Mouse (Mus musculus): Measurements from ENCODE around the gene Olfr656.

Gene Olfr656

GRCm38 (mm10) chr7:104613655-104614054, at the start of gene Olfr656:
Olfr656 (plus strand) TSS chr7:104613955.
- ATAC-seq (ENCODE audit: insufficient number of reproducible peaks, low FRiP score, low TSS enrichment), result no peak

DNA sequence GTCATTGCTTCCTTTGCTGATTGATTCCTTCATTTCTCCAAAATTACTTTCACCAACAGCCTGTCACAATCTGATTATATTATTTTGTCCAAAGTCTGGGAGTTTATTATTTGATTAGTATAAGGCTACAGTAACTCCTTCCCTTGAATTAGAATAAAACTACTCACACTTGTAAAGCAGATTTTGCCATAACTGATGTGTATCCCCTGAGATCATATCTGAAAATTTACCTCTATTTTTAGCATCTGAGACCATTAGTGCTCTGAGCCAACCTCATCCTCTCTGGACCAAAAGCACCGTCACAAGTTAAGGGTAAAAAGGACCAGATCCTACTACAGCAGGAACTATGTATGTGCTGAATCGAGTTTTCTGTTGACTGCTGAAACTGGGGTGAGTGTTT, 36.7 kb upstream of the Olfr656 start, which contains the start of gene Olfr653:
Olfr653 (plus strand) TSS at position 301 of the 400 bp plus-strand sequence.
- ATAC-seq (ENCODE audit: insufficient number of reproducible peaks, low FRiP score, low TSS enrichment), result no peak

GRCm38 (mm10) chr7:104580846-104581245, 32.9 kb upstream of the Olfr656 start:
- ATAC-seq (ENCODE audit: insufficient number of reproducible peaks, low FRiP score, low TSS enrichment), result no peak

DNA sequence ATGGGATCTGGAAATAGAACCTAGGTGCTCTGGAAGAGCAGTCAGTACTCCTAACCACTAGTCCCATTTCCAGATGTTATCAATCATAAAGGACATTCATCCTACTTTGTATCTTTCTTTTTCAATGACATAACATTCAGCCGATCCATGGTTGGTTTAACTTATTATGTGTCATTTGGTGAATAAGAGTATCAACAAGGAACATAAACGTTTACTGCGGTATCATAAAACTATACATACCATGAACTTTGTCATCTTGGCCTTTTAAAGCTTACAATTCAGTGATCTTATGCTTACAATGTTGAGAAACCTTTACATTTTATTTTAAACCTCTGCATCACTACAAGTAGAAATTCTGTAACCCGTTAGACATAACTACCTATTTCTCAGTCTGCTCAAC, 32.3 kb upstream of the Olfr656 start:
- ATAC-seq (ENCODE audit: insufficient number of reproducible peaks, low FRiP score, low TSS enrichment), result no peak

DNA sequence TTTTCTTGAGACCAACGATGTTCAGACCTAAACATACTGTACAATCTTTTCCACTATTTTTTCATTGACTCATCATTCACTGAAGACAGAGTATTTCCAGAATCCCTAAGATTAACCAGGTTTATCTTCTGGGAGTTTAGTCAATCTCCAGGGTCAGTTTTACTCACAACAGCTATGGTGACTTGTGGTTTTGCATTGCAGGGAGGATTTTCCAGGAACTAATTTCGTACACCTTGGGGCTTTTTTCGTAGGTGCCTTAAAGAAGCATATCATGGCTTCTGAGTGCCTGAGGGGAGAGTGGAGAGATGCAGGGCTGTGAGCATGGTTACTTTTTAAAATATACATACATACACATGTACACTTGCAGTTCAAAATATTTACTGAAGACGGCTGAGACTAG, 27.0 kb upstream of the Olfr656 start, which contains the start of gene Olfr654:
Olfr654 (plus strand) TSS at position 301 of the 400 bp plus-strand sequence.
- no peak for ATAC-seq (ENCODE audit: insufficient number of reproducible peaks, low FRiP score, low TSS enrichment)

DNA sequence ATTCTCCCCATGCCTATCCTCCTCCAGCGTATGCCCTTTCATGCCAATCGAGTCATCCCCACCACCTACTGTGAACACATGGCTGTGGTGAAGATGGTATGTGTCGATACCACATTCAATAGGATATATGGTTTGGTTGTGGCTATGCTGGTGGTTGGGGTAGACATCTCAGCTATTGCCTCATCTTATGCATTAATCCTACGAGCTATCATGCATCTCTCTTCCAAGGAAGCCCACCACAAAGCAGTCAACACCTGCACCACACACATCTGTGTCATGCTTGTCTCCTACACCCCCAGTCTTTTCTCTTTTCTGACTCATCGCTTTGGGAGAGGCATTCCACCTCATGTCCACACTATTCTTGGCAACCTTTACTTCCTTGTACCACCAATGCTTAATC, 25.5 kb upstream of the Olfr656 start:
- no peak for ATAC-seq (ENCODE audit: insufficient number of reproducible peaks, low FRiP score, low TSS enrichment)

GRCm38 (mm10) chr7:104601679-104602078, 12.1 kb upstream of the Olfr656 start, which contains the start of gene Olfr655:
Olfr655 (minus strand) TSS chr7:104601779.
- no peak for ATAC-seq (ENCODE audit: insufficient number of reproducible peaks, low FRiP score, low TSS enrichment)

DNA sequence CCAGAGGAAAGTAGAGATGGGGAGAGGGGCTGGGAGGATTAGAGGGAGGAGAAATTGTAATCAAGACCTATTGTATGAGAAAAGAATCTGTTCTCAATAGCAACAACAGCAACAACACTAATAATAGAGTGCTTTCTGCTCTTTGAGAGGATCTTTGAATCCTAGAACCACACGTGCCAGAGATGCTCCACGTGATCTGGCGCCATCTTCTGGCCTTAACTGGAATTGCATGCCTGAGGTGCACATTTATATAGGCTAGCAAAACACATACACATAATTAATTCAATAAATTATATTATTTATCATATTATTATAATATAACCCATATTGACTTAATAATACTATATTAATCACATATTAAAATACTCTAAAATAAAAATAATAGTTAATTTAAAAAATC, 10.6 kb upstream of the Olfr656 start:
- ATAC-seq (ENCODE audit: insufficient number of reproducible peaks, low FRiP score, low TSS enrichment), result no peak

GRCm38 (mm10) chr7:104604727-104605126, 9.0 kb upstream of the Olfr656 start:
- ATAC-seq (ENCODE audit: insufficient number of reproducible peaks, low FRiP score, low TSS enrichment), result no peak

GRCm38 (mm10) chr7:104624494-104624893, 10.7 kb downstream of the Olfr656 start, which contains the start of gene Olfr657:
Olfr657 (plus strand) TSS chr7:104624794.
- no peak for ATAC-seq (ENCODE audit: insufficient number of reproducible peaks, low FRiP score, low TSS enrichment)

DNA sequence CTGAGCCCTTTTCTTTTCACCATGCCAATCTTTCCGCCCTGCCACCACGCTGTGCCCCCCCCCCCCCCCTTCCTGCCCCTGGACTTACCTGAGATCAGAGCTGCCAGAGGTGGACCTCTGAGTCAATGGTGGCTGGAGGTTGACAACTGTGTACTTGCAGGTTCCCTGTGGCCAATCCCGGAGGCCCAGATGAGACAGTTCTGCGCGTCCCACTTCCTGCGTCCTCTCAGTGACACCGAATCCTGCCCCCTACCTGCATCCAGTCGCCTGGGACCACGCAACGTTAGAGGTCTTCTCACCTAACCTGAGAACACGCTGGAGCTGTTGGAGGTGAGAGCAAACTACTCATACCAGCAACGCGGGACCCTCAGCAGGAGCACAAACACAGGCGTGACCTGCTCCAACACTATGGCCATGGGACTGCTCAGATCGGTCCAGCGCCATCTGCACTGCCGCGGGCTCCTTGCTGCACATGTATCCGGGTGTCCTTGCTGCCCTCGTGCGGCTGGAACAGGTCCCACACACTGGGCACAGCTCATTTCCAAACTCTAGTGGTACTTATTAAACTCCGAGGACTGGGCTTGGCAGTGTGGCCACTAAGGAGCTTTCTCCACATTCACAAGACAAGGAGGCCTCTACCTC, 33.2 kb downstream of the Olfr656 start, which contains the start of gene Olfr658:
Olfr658 (minus strand) TSS at position 465 of the 642 bp plus-strand sequence.
- no peak for ATAC-seq (ENCODE audit: insufficient number of reproducible peaks, low FRiP score, low TSS enrichment)

- ATAC-seq (ENCODE audit: insufficient number of reproducible peaks, low FRiP score, low TSS enrichment), result no peak
These were observed 52.7 kb downstream of the Olfr656 start, which contains the start of gene Olfr659 for GRCm38 (mm10) chr7:104666453-104666852. Olfr659 (plus strand) TSS chr7:104666753.
